Mouse (Mus musculus) gonadal fat pad, adult 2 months (tissue): ENCODE measurements around the gene Dusp10. TPM values are rescaled to one million over a fixed set of nuclear protein-coding genes. Genes with fewer than 3 reads are reported as not detected.

Experiments
- DNase-seq: peaks from one replicate; pipeline ENCODE4 v3.0.0-alpha.2; 2012; ENCODE audit warnings: low read depth
- polyA plus RNA-seq: library from polyadenylated mRNA; depleted of rRNA; stranded (reverse); fragments of >200 nt; gene quantifications from 2 replicates; pipeline ENCODE4 v1.2.3, GENCODE M21; 2012; rRNA removed

Gene Dusp10
- polyA plus RNA-seq, result 12.4 and 34.1 TPM in 2 replicates

- no peak for DNase-seq
Observed at GRCm38 (mm10) chr1:184013106-184013505, at the start of gene Dusp10. TSS of gene Dusp10 (plus strand) at chr1:184013302.

DNA sequence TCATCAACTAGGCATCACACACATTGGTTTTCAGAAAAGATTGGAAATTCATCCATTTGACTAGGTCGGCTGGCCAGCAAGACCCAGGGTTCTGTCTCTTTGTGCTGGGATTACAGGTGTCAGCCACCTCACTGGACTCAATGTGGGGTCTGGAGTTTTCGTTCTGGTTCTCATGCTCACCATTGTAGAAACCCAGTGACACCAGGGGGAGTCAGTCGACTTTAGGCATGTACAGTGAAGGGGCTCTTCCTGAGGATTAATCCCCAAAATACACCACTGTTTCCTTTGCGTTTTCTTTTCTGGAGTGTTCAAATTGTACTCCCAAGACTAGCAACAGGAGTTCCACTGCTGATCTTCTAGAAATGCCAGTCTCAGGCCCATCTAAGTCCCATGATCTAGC, 47.8 kb upstream of the Dusp10 start:
- no peak for DNase-seq

DNA sequence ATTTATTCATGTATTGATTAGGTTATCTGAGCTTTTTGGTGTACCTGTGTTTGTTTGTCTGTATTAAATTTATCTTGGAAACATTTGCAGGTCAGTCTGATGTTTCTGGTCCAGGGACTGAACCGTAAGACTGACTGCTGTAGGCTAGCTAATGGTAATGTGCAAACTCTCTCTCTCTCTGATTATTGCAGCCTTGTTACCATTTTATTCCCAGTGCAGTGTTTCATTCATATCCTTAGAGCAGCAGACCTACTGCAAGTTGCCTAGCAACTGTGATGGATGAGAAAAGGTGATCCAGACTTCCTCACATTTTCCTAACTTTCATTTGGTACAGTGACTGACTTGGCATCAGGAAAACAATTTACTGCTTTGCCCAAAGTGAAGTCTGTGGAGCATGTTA, 43.8 kb upstream of the Dusp10 start:
- DNase-seq, result no peak

DNA sequence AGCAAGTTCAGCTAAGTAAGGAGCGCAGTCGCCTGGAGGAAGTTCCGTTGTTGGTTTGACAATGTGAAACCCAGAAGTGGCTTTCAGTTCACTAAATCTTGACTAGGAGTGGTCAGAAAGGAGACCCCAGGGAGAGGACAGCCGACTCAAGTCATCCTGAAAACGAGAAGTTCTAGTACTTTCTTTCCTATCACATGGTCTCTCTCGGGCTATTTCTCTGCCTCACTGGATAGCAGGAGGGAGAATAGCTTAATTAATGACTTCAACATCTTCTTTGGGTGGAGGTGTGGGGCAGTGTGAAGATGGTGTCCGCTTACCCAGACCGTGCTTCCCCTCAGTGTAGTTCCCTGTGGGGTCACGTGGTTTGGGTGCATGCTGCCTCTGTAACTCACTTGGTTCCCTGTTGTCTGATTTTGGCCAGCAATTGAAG, 33.3 kb upstream of the Dusp10 start:
- DNase-seq, result no peak

DNA sequence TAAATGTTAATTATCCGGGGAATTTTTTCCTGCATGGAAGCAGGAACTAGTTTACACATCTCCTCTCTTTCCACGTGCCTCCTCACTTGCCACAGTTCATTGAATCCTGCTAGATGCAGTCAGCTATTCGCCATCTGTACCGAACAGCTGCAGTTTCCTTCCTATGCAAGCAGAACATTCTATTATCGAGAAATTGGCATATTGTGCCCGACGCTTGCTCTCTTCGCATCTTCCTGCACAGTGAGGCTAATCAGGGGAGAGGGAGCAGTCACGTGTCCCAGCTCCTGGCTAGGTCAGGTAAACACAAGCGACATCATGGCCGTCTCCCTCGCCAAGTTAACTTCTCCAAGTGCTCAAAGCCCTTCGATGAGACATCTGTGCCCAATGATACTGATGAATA, 31.0 kb upstream of the Dusp10 start:
- DNase-seq, result no peak

DNA sequence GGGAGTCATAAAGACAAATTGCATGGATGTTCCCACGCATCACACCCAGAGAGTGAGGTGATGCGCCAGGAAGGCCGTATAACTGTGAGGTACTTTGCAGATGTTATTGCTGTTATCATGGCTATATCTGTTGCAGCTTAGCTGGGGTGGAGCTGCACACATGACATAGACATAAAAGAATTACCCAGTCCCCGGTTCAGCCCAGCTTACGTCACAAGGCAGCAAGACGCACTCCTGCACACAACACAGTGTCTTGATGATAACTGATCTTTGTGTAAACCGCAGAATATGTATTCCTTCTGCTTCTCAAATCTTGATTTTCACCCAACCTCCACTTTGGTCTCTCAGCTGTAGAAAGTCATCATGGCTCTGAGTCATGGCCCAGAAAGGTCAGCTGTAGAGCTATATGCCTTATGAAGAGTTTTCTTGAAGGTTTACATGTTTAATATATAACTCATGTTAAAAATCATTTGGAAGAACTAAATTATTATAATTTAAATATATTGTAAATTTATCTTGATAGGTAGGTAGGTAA, 25.3 kb upstream of the Dusp10 start:
- DNase-seq, result no peak

- no peak for DNase-seq
Observed at GRCm38 (mm10) chr1:183991921-183992320, 21.2 kb upstream of the Dusp10 start.

DNA sequence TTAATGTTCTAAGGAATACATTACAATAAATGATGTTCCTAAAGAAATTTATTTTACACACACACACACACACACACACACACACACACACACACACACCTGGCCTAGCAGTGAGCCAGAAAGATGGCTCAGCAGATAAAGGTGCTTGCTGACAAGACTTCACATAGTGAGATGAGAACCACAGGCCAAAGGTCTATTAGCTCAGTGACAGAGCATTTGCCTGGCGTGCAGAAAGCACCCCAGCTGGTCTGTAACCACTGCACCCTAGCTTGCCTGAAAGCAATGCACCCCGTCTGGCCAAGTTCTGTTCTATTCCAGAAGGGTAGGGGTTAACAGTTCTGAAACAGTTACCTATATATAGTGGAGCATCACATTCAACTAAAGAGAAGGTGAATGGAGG, 15.9 kb upstream of the Dusp10 start:
- no peak for DNase-seq

DNA sequence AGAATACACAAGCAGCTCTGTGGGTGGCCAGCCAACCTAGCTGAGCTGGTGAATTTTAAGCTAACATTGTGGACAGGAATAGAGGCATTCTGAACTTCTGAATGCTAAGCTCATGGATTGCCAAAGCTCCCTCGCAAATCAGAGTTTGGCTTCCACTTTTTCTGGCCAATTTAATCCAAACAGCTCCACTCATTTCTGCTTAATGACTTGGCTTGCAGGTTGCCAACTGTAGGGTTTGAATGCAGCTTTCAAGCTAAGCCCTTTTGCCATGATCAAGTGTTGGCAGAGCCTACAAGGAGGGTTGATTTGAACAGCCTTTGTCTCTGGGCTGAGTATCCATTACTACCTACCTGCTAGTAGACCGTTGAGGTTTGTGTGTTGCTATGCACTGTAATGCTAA, 10.6 kb upstream of the Dusp10 start:
- no peak for DNase-seq

DNA sequence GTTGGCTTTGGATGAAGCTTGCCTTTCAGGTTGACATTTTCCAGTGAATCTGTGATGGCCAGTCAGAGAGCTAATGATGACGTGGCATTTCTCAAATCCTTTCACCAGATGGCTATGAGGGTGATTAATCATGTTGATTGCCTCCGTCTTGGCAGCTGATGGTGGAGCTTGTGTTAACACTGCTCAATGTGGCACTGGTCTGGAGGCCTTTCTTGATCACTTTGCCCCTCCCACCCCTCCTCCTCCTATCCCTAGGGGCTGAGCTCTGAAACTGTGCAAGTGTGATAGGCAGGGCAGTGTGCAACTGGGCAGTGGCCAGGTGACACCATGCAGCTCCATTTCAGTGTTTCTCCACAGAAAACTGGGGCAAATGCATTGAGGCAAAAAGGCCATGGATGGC, 8.8 kb upstream of the Dusp10 start:
- no peak for DNase-seq

- DNase-seq, result no peak
Observed at GRCm38 (mm10) chr1:184005315-184006058, 7.6 kb upstream of the Dusp10 start.

DNA sequence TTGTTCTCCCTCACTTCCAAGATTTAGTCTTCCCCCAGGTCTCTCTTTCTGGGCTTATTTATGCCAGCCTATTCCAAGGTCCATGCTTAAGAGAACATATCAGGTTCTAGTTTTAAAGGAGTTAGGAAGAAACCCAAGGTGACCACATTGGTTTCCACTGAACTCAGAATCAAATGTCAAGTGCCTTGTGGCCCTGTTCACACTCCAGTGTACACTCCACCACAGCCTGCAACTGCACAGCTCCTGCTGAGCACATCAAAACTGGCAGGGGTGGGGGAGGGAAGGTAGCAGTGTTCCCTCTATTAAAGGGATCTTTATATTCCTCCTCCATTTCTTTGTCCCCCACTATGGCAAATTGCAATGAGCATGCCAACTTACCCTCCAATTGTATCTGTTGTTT, 7.0 kb upstream of the Dusp10 start:
- no peak for DNase-seq

GRCm38 (mm10) chr1:184011311-184011710, 1.8 kb upstream of the Dusp10 start:
- DNase-seq, result no peak

DNA sequence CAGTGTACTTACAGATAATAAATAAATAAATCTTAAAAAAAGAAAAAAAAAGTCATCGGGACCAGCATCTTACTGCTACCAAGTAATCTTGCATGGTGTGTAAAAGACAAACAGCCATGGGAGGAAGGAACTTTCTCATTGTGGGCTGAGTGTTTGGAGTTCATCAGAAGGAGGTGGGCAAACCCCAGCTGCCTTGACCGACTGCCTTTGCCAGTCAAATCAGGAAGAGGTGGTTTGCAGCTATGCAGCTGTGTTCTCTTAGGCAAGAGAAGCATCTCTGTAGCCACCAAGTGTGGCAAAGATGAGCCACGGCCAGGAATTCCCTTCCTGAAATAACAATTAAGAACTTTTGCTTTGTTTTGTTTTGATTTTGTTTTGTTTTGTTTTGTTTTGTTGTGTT, 989 bp downstream of the Dusp10 start:
- DNase-seq, result no peak

DNA sequence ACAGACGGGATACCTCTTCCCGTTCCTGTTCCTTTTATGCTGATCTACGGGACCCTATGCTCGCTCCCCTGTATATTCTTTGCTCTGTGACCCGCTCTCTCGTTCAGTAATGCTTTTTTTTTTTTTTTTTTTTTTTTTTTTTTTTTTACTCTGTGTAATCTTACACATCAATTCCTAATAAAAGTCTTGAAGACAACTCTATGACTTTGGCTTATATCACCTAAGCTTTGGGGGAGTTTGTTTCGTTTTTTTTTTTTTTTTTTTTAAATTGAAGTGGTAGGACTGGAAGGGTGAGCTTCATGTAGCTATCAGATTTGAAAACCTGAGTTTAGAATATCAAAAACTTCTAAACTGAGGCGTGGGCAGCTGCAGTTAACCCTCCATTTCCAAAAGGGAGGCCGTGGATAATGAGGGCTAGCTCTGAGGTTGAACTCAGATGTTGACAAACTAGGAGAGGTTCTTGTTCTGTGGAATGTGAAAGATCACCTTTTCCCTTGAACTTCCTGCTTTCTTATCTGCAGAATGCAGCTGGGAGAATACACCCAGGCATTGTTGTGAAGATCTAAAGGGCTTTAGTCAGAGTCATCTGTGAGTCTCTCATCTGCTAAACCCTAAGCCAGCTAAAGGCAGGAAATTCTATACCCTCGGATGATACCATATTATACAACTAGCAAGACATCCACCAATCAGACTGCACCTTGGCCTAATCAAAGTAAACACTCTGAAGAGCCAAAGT, 3.1 kb downstream of the Dusp10 start:
- no peak for DNase-seq

DNA sequence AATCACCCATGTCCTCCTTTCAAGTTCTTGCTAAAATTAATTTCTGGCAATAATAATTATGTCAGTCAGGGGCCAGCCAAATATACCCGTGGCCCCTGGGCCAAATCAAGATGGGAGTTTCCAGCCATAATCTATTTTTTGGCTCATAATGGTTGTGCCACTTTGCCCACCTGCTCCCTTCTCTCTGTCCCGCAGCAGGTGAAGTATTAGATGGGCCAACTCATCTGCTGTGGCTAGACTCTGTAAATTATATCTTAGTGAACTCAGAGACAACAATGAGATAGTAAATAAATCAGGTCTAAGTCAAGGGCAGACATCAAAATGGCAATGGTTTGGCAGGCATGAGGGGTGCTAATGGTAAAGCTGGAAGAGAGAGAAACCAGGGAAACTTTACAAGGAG, 4.5 kb downstream of the Dusp10 start:
- DNase-seq, result no peak

DNA sequence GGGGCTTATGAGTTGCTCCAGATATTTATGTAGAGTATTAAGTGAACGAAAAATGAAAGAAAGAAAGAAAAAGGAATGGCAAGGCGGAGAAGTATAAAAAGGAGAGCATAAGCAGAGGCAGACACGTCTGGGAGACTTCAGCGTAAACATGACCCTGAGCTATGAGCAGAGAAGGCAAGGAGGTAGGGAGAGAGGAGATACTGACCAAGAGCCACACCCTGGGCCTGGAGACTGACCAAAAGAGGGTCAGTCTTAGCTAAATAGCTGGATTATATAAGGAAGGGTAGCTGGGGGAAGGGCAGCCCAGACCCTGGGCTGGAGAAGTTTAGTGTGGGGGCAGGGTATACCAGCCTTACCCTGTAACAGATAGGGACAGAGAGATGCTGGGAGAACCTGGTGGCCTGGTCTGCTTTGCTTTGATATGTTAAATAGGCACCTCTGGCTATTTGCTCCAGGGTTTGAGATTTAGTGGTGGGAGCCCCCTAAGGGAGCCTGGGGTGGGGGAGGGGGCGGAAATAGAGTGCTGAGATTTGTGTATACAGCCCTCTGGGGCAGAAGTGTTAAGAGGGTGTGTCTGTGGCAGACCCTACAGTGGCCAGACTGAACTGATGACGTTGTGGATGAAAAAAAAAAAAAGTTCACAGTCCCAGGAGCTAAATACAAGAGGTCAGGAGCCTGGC, 6.1 kb downstream of the Dusp10 start:
- no peak for DNase-seq

DNA sequence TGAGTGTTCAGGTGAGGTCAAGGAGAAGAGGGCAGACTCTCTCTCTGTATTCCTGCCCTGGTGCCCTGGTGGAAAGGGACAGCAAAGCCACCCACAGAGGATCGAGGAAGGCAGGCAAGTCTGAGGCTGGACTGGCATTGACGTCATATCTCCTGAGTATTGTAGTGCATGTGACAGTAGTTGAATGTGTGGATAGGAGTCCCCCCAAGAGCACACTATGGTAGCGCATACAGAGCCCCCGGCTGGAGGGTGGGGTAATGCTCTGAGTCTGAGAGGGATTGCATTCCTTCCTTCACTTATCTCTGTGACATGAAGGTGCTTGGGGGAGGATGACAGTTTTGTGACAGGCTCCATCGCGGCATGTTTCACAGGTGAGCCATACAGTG, 6.6 kb downstream of the Dusp10 start:
- no peak for DNase-seq

- DNase-seq, result no peak
Observed at GRCm38 (mm10) chr1:184023971-184024370, 10.9 kb downstream of the Dusp10 start.

- DNase-seq, result no peak
Observed at GRCm38 (mm10) chr1:184024631-184025030, 11.5 kb downstream of the Dusp10 start.

DNA sequence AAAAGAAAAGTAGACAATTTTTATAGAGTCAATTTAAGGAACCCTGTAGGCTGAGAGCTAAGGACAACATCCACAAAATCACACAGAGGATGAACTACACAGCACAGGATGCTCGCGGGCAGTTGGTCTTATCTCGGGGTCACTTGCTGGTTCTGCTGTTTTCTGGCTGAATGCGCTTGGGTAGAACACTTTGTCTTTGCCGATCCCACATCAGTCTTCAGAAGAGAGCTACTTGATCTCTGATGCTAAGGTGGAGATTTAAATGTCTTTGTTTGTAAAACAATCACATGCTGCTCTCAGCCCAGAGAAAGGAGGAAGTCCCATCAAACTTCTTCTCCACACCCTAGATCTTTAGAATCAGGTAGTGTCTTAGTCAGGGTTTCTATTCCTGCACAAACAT, 12.0 kb downstream of the Dusp10 start:
- DNase-seq, result no peak

GRCm38 (mm10) chr1:184027039-184027438, 13.9 kb downstream of the Dusp10 start:
- no peak for DNase-seq
